Comparison of ENCODE assay signal across 20 mouse cellular contexts in genomic region chr11:25854216-25854615, GRCm38 (mm10).
DNase-seq lines count a peak whose midpoint lies in the region; ATAC-seq lines count a peak whose summit lies in the region.
"Had no signal": no experiment of that assay in that cellular context is flagged by ENCODE, and none has a peak within 500 bp of the region (broad histone marks: within the 10 kb centered on the region; RNA-seq: fewer than 3 reads in every experiment).

No protein-coding gene starts in this region.

- DNase-seq in layer of hippocampus, postnatal 36 days = peak; percentile 38 to 43
- no peak for DNase-seq in layer of hippocampus, adult 11-12 months (ENCODE audit: low spot score)
- DNase-seq in MN1 (ENCODE audit: low spot score) = no peak
- no peak for DNase-seq in cerebellum, adult 11-12 months
- no peak for DNase-seq in lung, postnatal 10 days
- DNase-seq: adrenal gland, postnatal 10 days; cerebellum, adult 9-10 months; gastrocnemius, postnatal 36 days; heart, postnatal 4 days; kidney, adult 18-20 months; kidney, postnatal 36 days; spleen, adult 18-20 months had no signal

- H3K4me3 ChIP-seq in forebrain, embryonic 15.5 days = no peak overlapping the region
- H3K4me3 ChIP-seq in hindbrain, embryonic 15.5 days = no peak overlapping the region
- H3K4me3 ChIP-seq in neural tube, embryonic 14.5 days (ENCODE audit: low read depth, low read length) = no peak overlapping the region
- H3K4me3 ChIP-seq: heart, embryonic 12.5 days; lung, embryonic 15.5 days; stomach, embryonic 15.5 days had no signal

- no peaks in the 10 kb centered on the region for H3K36me3 ChIP-seq in forebrain, embryonic 15.5 days
- no peaks in the 10 kb centered on the region for H3K36me3 ChIP-seq in hindbrain, embryonic 15.5 days
- H3K36me3 ChIP-seq in neural tube, embryonic 14.5 days (ENCODE audit: control insufficient read depth, insufficient read depth, low read length) = no peaks in the 10 kb centered on the region
- H3K36me3 ChIP-seq: G1E; heart, embryonic 12.5 days; lung, embryonic 15.5 days; stomach, embryonic 15.5 days had no signal

- H3K9me3 ChIP-seq in forebrain, embryonic 15.5 days = no peaks in the 10 kb centered on the region
- no peaks in the 10 kb centered on the region for H3K9me3 ChIP-seq in hindbrain, embryonic 15.5 days
- no peaks in the 10 kb centered on the region for H3K9me3 ChIP-seq in neural tube, embryonic 14.5 days (ENCODE audit: control insufficient read depth, low read length)
- H3K9me3 ChIP-seq: G1E; heart, embryonic 12.5 days; lung, embryonic 15.5 days; stomach, embryonic 15.5 days had no signal

- H3K27ac ChIP-seq in forebrain, embryonic 15.5 days (replicated peaks) = peak overlapping the region; percentile 89
- peak overlapping the region; percentile 82 for H3K27ac ChIP-seq in hindbrain, embryonic 15.5 days (replicated peaks)
- peak overlapping the region; percentile 70 for H3K27ac ChIP-seq in neural tube, embryonic 14.5 days (ENCODE audit: low read depth, low read length)
- H3K27ac ChIP-seq: lung, embryonic 15.5 days; stomach, embryonic 15.5 days had no signal

- H3K9ac ChIP-seq in forebrain, embryonic 15.5 days (replicated peaks) = peak overlapping the region; percentile 26
- H3K9ac ChIP-seq in hindbrain, embryonic 15.5 days = 0 out of 2 replicates have a peak overlapping the region, but pooled peaks have one; percentile 16
- H3K9ac ChIP-seq in neural tube, embryonic 14.5 days (replicated peaks; ENCODE audit: low read depth, low read length) = no peak overlapping the region
- H3K9ac ChIP-seq: heart, embryonic 12.5 days; lung, embryonic 15.5 days; stomach, embryonic 15.5 days had no signal

- H3K4me2 ChIP-seq in forebrain, embryonic 15.5 days (replicated peaks) = 0 out of 2 replicates have a peak overlapping the region, but pooled peaks have one; percentile 15
- H3K4me2 ChIP-seq in hindbrain, embryonic 15.5 days = no peak overlapping the region
- no peak overlapping the region for H3K4me2 ChIP-seq in neural tube, embryonic 14.5 days (ENCODE audit: low read depth, low read length)
- H3K4me2 ChIP-seq: heart, embryonic 12.5 days; liver, embryonic 11.5 days; lung, embryonic 15.5 days; stomach, embryonic 15.5 days had no signal

- H3K27me3 ChIP-seq in forebrain, embryonic 15.5 days = no peaks in the 10 kb centered on the region
- H3K27me3 ChIP-seq in hindbrain, embryonic 15.5 days = no peaks in the 10 kb centered on the region
- no peaks in the 10 kb centered on the region for H3K27me3 ChIP-seq in neural tube, embryonic 14.5 days (ENCODE audit: control insufficient read depth, insufficient read depth, low read length)
- H3K27me3 ChIP-seq: heart, embryonic 12.5 days; lung, embryonic 15.5 days; stomach, embryonic 15.5 days had no signal

- WGBS in forebrain, embryonic 15.5 days = 21% methylated on average over 10 of the region's 10 CpGs
- WGBS in hindbrain, embryonic 15.5 days = 29% methylated on average over 10 of the region's 10 CpGs
- 44% methylated on average over 10 of the region's 10 CpGs for WGBS in neural tube, embryonic 14.5 days

- peak; percentile 59 for ATAC-seq in forebrain, embryonic 15.5 days (replicated peaks)
- ATAC-seq in hindbrain, embryonic 15.5 days (ENCODE audit: low FRiP score, low read depth) = no peak
- no peak for ATAC-seq in neural tube, embryonic 14.5 days (ENCODE audit: low read depth)

- peaks cover 47% of the 10 kb centered on the region for H3K4me1 ChIP-seq in forebrain, embryonic 15.5 days
- peaks cover 38% of the 10 kb centered on the region for H3K4me1 ChIP-seq in hindbrain, embryonic 15.5 days (replicated peaks)
- peaks cover 28% of the 10 kb centered on the region for H3K4me1 ChIP-seq in neural tube, embryonic 14.5 days (ENCODE audit: control insufficient read depth, insufficient read depth, low read length)
- H3K4me1 ChIP-seq: stomach, embryonic 15.5 days had no signal

Comparison
In these comparisons a context has a peak if more than half of its experiments do, and no peak if none do; other contexts are left out.
1. DNase-seq: peak in layer of hippocampus, postnatal 36 days (2 of 2); none in layer of hippocampus, adult 11-12 months (single experiment), MN1 (single experiment), cerebellum, adult 11-12 months (single experiment) and lung, postnatal 10 days (single experiment).
2. Peak in every context shown above with its lines, with median percentiles within 50 percentile points of each other: H3K27ac ChIP-seq.